Mouse (Mus musculus) kidney, embryonic 14.5 days (tissue): ENCODE measurements around the gene Fdxr. TPM values are rescaled to one million over a fixed set of nuclear protein-coding genes. Genes with fewer than 3 reads are reported as not detected.
A peak's percentile ranks its signal among the peaks of the same experiment; 100 is the strongest.

Source experiments
- ATAC-seq: fragments of 200-750 bp; cut with Nextera tagmentation; 2 replicates; pipeline ENCODE4 v1.8.0; 2017; ENCODE audit warnings: moderate number of reproducible peaks, mild to moderate bottlenecking, moderate TSS enrichment, moderate library complexity; ENCODE audit not compliant: low FRiP score, low TSS enrichment
- H3K27ac ChIP-seq: fragments of 300-500 bp; sonication (generic); 2 replicates; pipeline ENCODE4 v1.5.1; 2014; ENCODE audit warnings: low read depth, mild to moderate bottlenecking, low read length, moderate library complexity, mixed read lengths
- H3K27me3 ChIP-seq: fragments of 300-500 bp; sonication (generic); 2 replicates; pipeline ENCODE4 v1.6.1; 2014; ENCODE audit warnings: mild to moderate bottlenecking, low read length; ENCODE audit not compliant: control insufficient read depth, insufficient read depth
- H3K36me3 ChIP-seq: fragments of 300-500 bp; sonication (generic); 2 replicates; pipeline ENCODE4 v1.6.1; 2014; ENCODE audit warnings: low read length, mixed read lengths; ENCODE audit not compliant: control insufficient read depth, insufficient read depth
- H3K4me1 ChIP-seq: fragments of 300-500 bp; sonication (generic); 2 replicates; pipeline ENCODE4 v1.6.1; 2014; ENCODE audit warnings: low read length, mixed read lengths; ENCODE audit not compliant: control insufficient read depth, insufficient read depth
- H3K4me2 ChIP-seq: fragments of 300-500 bp; sonication (generic); replicated peaks from 2 replicates; pipeline ENCODE4 v1.6.1; 2014; ENCODE audit warnings: low read depth, mild to moderate bottlenecking, low read length
- H3K4me3 ChIP-seq: fragments of 300-500 bp; sonication (generic); 2 replicates; pipeline ENCODE4 v1.5.1; 2014; ENCODE audit warnings: mild to moderate bottlenecking, low read length
- H3K9ac ChIP-seq: fragments of 300-500 bp; sonication (generic); 2 replicates; pipeline ENCODE4 v1.6.1; 2014; ENCODE audit warnings: low read depth, mild to moderate bottlenecking, low read length, moderate library complexity
- H3K9me3 ChIP-seq: fragments of 300-500 bp; sonication (generic); 2 replicates; pipeline ENCODE4 v1.6.1; 2016; ENCODE audit warnings: low read length; ENCODE audit not compliant: control insufficient read depth
- WGBS: fragments of 180-500 bp; shearing (Covaris S2); extraction: QIAGEN DNeasy Blood & Tissue Kit; methylation state at CpG from one replicate; pipeline ENCODE4 v1.1.7; 2014; 5-methylcytosine and 5-hydroxymethylcytosine counted together
- polyA plus RNA-seq: library from polyadenylated mRNA; unstranded; fragments of >200 nt; fragmentation: Nextera tagmentation; extraction: Ambion mirVana; gene quantifications from 2 replicates; pipeline ENCODE4 v1.2.1, GENCODE M21; 2014

The Fdxr gene
- polyA plus RNA-seq, 1 experiment from 2014 or later = 13.1 TPM

- Histone ChIP-seq H3K9ac (no peak overlapping the region), H3K36me3 (no peaks in the 10 kb centered on the region), H3K27me3 (no peaks in the 10 kb centered on the region), H3K4me3 (no peak overlapping the region), H3K4me1 (no peaks in the 10 kb centered on the region), H3K9me3 (no peaks in the 10 kb centered on the region), H3K4me2 (no peak overlapping the region), H3K27ac (no peak overlapping the region)
- WGBS = 82% methylated on average over 12 of the region's 12 CpGs
- no peak for ATAC-seq
These were observed 7.2 kb upstream of the Fdxr start for GRCm38 (mm10) chr11:115283891-115284620.

GRCm38 (mm10) chr11:115283486-115283765, 6.6 kb upstream of the Fdxr start:
- no peak overlapping the region for H3K4me3 ChIP-seq
- 77% methylated on average over 9 of the region's 9 CpGs for WGBS
- no peaks in the 10 kb centered on the region for H3K9me3 ChIP-seq
- no peak overlapping the region for H3K27ac ChIP-seq
- H3K4me2 ChIP-seq = no peak overlapping the region
- no peaks in the 10 kb centered on the region for H3K36me3 ChIP-seq
- no peak overlapping the region for H3K9ac ChIP-seq
- no peak for ATAC-seq
- no peaks in the 10 kb centered on the region for H3K27me3 ChIP-seq
- no peaks in the 10 kb centered on the region for H3K4me1 ChIP-seq

GRCm38 (mm10) chr11:115282723-115283485, 6.1 kb upstream of the Fdxr start:
- Histone ChIP-seq H3K4me1 (no peaks in the 10 kb centered on the region), H3K9me3 (no peaks in the 10 kb centered on the region), H3K4me3 (no peak overlapping the region), H3K27ac (no peak overlapping the region), H3K36me3 (no peaks in the 10 kb centered on the region), H3K4me2 (no peak overlapping the region), H3K9ac (no peak overlapping the region), H3K27me3 (no peaks in the 10 kb centered on the region)
- no peak for ATAC-seq
- 84% methylated on average over 8 of the region's 8 CpGs for WGBS

GRCm38 (mm10) chr11:115282295-115282694, 5.4 kb upstream of the Fdxr start:
- no peak overlapping the region for H3K4me2 ChIP-seq
- ATAC-seq = no peak
- H3K27me3 ChIP-seq = no peaks in the 10 kb centered on the region
- no peaks in the 10 kb centered on the region for H3K9me3 ChIP-seq
- no peaks in the 10 kb centered on the region for H3K36me3 ChIP-seq
- no peaks in the 10 kb centered on the region for H3K4me1 ChIP-seq
- H3K9ac ChIP-seq = no peak overlapping the region
- no peak overlapping the region for H3K4me3 ChIP-seq
- WGBS = 65% methylated on average over 8 of the region's 8 CpGs
- H3K27ac ChIP-seq = no peak overlapping the region

GRCm38 (mm10) chr11:115279726-115280125, 2.9 kb upstream of the Fdxr start:
- Histone ChIP-seq H3K36me3 (no peaks in the 10 kb centered on the region), H3K4me3 (no peak overlapping the region), H3K4me1 (0 out of 2 replicates have a peak, but pooled peaks cover 6% of the 10 kb centered on the region), H3K4me2 (no peak overlapping the region), H3K9me3 (no peaks in the 10 kb centered on the region), H3K27ac (no peak overlapping the region), H3K27me3 (no peaks in the 10 kb centered on the region), H3K9ac (no peak overlapping the region)
- no peak for ATAC-seq
- WGBS = 66% methylated on average over 1 of the region's 1 CpGs

- Histone ChIP-seq H3K27ac (no peak overlapping the region), H3K4me1 (0 out of 2 replicates have a peak, but pooled peaks cover 6% of the 10 kb centered on the region), H3K9me3 (no peaks in the 10 kb centered on the region), H3K36me3 (no peaks in the 10 kb centered on the region), H3K4me3 (no peak overlapping the region), H3K27me3 (no peaks in the 10 kb centered on the region), H3K9ac (no peak overlapping the region), H3K4me2 (no peak overlapping the region)
- WGBS = 72% methylated on average over 6 of the region's 6 CpGs
- no peak for ATAC-seq
These were observed 1.3 kb upstream of the Fdxr start for GRCm38 (mm10) chr11:115278176-115278575.

GRCm38 (mm10) chr11:115277604-115277975, 740 bp upstream of the Fdxr start:
- Histone ChIP-seq H3K4me2 (peak overlapping the region; percentile 53), H3K9me3 (no peaks in the 10 kb centered on the region), H3K9ac (peak overlapping the region; percentile 53), H3K27me3 (no peaks in the 10 kb centered on the region), H3K4me3 (peak overlapping the region; percentile 53), H3K4me1 (0 out of 2 replicates have a peak, but pooled peaks cover 6% of the 10 kb centered on the region), H3K36me3 (no peaks in the 10 kb centered on the region), H3K27ac (peak overlapping the region; percentile 53; the same call in 1 of the 2 replicates)
- 17% methylated on average over 7 of the region's 7 CpGs for WGBS
- no peak for ATAC-seq

GRCm38 (mm10) chr11:115275954-115276353, 896 bp downstream of the Fdxr start:
- 70% methylated on average over 3 of the region's 3 CpGs for WGBS
- Histone ChIP-seq H3K27me3 (no peaks in the 10 kb centered on the region), H3K9me3 (no peaks in the 10 kb centered on the region), H3K4me1 (0 out of 2 replicates have a peak, but pooled peaks cover 6% of the 10 kb centered on the region), H3K4me2 (peak overlapping the region; percentile 84), H3K9ac (peak overlapping the region; percentile 72; the same call in 1 of the 2 replicates), H3K4me3 (peak overlapping the region; percentile 63), H3K27ac (no peak overlapping the region), H3K36me3 (no peaks in the 10 kb centered on the region; the same call in 1 of the 2 replicates)
- ATAC-seq = no peak

GRCm38 (mm10) chr11:115275509-115275908, 1.3 kb downstream of the Fdxr start:
- Histone ChIP-seq H3K4me3 (peak overlapping the region; percentile 63; the same call in 1 of the 2 replicates), H3K4me2 (peak overlapping the region; percentile 84; the same call in 1 of the 2 replicates)

More at GRCm38 (mm10) chr11:115275509-115275908, 1.3 kb downstream of the Fdxr start:
- no peaks in the 10 kb centered on the region; the same call in 1 of the 2 replicates for H3K36me3 ChIP-seq
- no peak overlapping the region for H3K9ac ChIP-seq
- H3K27me3 ChIP-seq = no peaks in the 10 kb centered on the region
- 0 out of 2 replicates have a peak, but pooled peaks cover 6% of the 10 kb centered on the region for H3K4me1 ChIP-seq
- WGBS = 77% methylated on average over 6 of the region's 6 CpGs
- no peak for ATAC-seq
- H3K27ac ChIP-seq = no peak overlapping the region
- H3K9me3 ChIP-seq = no peaks in the 10 kb centered on the region
